Mouse (Mus musculus): ENCODE measurements around the gene Cc2d1a.

Gene Cc2d1a

GRCm38 (mm10) chr8:84176560-84176959 is 28.8 kb upstream of the Cc2d1a start:
- no peak for DNase-seq

GRCm38 (mm10) chr8:84173861-84174260 is 26.1 kb upstream of the Cc2d1a start:
- peak in 1 of 2 experiments; percentile 37 for DNase-seq

- DNase-seq = no peak
Measured at GRCm38 (mm10) chr8:84170096-84170495, 22.4 kb upstream of the Cc2d1a start.

- DNase-seq = no peak
Measured at GRCm38 (mm10) chr8:84167696-84168095, 20.0 kb upstream of the Cc2d1a start.

GRCm38 (mm10) chr8:84157620-84158019 is 9.9 kb upstream of the Cc2d1a start:
- no peak for DNase-seq

- peak in 1 of 2 experiments; percentile 62 for DNase-seq
Measured at GRCm38 (mm10) chr8:84149181-84149580, 1.4 kb upstream of the Cc2d1a start.

GRCm38 (mm10) chr8:84148531-84148850 is 755 bp upstream of the Cc2d1a start:
- peak in 1 of 2 experiments; percentile 11 for DNase-seq

- peak in 1 of 2 experiments; percentile 49 for DNase-seq
Measured at GRCm38 (mm10) chr8:84147324-84147766, 391 bp downstream of the Cc2d1a start.

GRCm38 (mm10) chr8:84144636-84145245 is 3.0 kb downstream of the Cc2d1a start:
- no peak for DNase-seq

GRCm38 (mm10) chr8:84140838-84141237 is 6.9 kb downstream of the Cc2d1a start:
- no peak for DNase-seq

GRCm38 (mm10) chr8:84137848-84138247 is 9.9 kb downstream of the Cc2d1a start:
- DNase-seq = no peak

- no peak for DNase-seq
Measured at GRCm38 (mm10) chr8:84132225-84132624, 15.5 kb downstream of the Cc2d1a start.

GRCm38 (mm10) chr8:84130806-84131205 is 16.9 kb downstream of the Cc2d1a start:
- DNase-seq = peak; percentile 29 to 58

GRCm38 (mm10) chr8:84128277-84128676 is 19.5 kb downstream of the Cc2d1a start:
- no peak for DNase-seq

- no peak for DNase-seq
Measured at GRCm38 (mm10) chr8:84127202-84127901, 20.4 kb downstream of the Cc2d1a start.

GRCm38 (mm10) chr8:84126742-84127141 is 21.0 kb downstream of the Cc2d1a start:
- no peak for DNase-seq

GRCm38 (mm10) chr8:84125656-84126055 is 22.1 kb downstream of the Cc2d1a start, which contains the start of gene Podnl1:
Podnl1 (plus strand) TSS chr8:84125989.
- no peak for DNase-seq

GRCm38 (mm10) chr8:84122151-84122550 is 25.6 kb downstream of the Cc2d1a start:
- no peak for DNase-seq

- no peak for DNase-seq
Measured at GRCm38 (mm10) chr8:84115646-84116045, 32.1 kb downstream of the Cc2d1a start.

- no peak for DNase-seq
Measured at GRCm38 (mm10) chr8:84106216-84107040, 41.3 kb downstream of the Cc2d1a start.

- DNase-seq = no peak
Measured at GRCm38 (mm10) chr8:84105676-84106075, 42.1 kb downstream of the Cc2d1a start.

- peak; percentile 98 to 99 for DNase-seq
Measured at GRCm38 (mm10) chr8:84104697-84105609, 42.8 kb downstream of the Cc2d1a start, which contains the start of gene Dcaf15. Dcaf15 (minus strand) TSS chr8:84104768.

All from kidney, adult 8-10 months (tissue).